Comparison of ENCODE assay signal across 20 mouse cellular contexts in the genomic region with DNA sequence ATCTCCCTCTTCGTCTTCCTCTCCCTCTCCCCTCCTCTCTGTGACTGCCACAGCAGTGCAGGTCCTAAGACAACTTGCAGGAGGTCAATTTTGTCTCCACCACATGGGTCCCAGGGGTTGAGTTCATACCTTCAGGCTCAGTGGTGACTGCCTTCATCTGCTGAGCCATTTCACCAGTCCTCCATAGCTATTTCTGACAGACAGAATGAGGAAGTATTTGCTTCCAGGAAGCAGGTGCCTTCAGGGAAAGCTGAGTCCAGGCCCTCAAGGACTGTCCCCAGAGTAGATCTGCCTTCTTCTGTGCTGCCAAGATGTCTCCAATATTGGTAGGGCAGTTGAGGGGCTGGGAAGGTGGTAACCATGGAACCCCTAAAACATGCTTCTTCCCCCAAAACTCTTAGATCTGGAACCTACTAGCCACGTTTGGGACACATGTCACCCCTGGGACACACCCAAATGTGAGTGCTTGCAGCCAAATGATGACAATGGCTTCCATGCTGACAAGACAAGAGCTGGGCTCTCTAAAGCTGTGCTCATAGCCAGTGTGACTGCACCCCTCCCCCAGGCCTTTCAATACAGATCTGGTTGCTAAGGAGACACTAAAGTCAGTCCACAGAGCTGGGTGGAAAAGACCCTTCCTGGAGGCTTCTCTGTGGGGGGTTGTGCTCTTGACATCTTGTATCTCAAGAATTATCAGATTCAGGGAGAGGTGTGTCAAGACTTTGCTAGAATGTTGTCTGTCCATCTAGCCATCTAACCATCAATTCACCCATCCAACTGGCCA.
DNase-seq lines count a peak whose midpoint lies in the region; ATAC-seq and TF ChIP-seq lines count a peak whose summit lies in the region.
"Had no signal": no experiment of that assay in that cellular context is flagged by ENCODE, and none has a peak within 500 bp of the region (broad histone marks: within the 10 kb centered on the region; RNA-seq: fewer than 3 reads in every experiment).

No protein-coding gene starts in this region.

- H3K36me3 ChIP-seq in hindbrain, postnatal 0 days (ENCODE audit: insufficient read depth, low read length), result no peaks in the 10 kb centered on the region
- H3K36me3 ChIP-seq in hindbrain, embryonic 13.5 days, result no peaks in the 10 kb centered on the region
- no peaks in the 10 kb centered on the region for H3K36me3 ChIP-seq in embryonic facial prominence, embryonic 10.5 days (replicated peaks)
- H3K36me3 ChIP-seq: embryonic facial prominence, embryonic 15.5 days; forebrain, embryonic 10.5 days; heart, embryonic 13.5 days; intestine, embryonic 15.5 days had no signal

- H3K9ac ChIP-seq in hindbrain, postnatal 0 days (replicated peaks; ENCODE audit: low read length), result no peak overlapping the region
- H3K9ac ChIP-seq in hindbrain, embryonic 13.5 days, result no peak overlapping the region
- H3K9ac ChIP-seq: embryonic facial prominence, embryonic 15.5 days; heart, embryonic 13.5 days; intestine, embryonic 15.5 days had no signal

- no peak overlapping the region for H3K27ac ChIP-seq in hindbrain, postnatal 0 days
- H3K27ac ChIP-seq in hindbrain, embryonic 13.5 days, result no peak overlapping the region
- no peak overlapping the region for H3K27ac ChIP-seq in embryonic facial prominence, embryonic 10.5 days (replicated peaks)
- H3K27ac ChIP-seq: embryonic facial prominence, embryonic 15.5 days; forebrain, embryonic 10.5 days; heart, embryonic 13.5 days; intestine, embryonic 15.5 days had no signal

- peak; percentile 28 for DNase-seq in hindbrain, postnatal 0 days (ENCODE audit: low spot score)
- peak; percentile 46 to 56 for DNase-seq in right cerebral cortex, postnatal 10 days (ENCODE audit: low spot score in 2 of 2)
- DNase-seq in right cerebral cortex, postnatal 14 days, result no peak
- DNase-seq in brain, embryonic 14.5 days (ENCODE audit: low read depth), result peak; percentile 34
- no peak for DNase-seq in embryonic facial prominence, embryonic 10.5 days (ENCODE audit: low spot score)
- DNase-seq in MN1 (ENCODE audit: low spot score), result no peak
- DNase-seq: adrenal gland, postnatal 10 days; cerebellum, adult 18-20 months; cerebellum, adult 9-11 months; cerebellum, postnatal 36 days; gastrocnemius, postnatal 10 days; kidney, adult 18-20 months had no signal

- no peak for TF ChIP-seq CTCF in hindbrain, postnatal 0 days (IDR thresholded peaks at IDR 0.05; ENCODE audit: low read depth)
- TF ChIP-seq CTCF in brain, embryonic 14.5 days (IDR thresholded peaks at IDR 0.05; ENCODE audit: borderline replicate concordance, extremely low read depth, insufficient read depth, insufficient read length), result no peak

- peaks cover 14% of the 10 kb centered on the region for H3K27me3 ChIP-seq in hindbrain, postnatal 0 days (ENCODE audit: insufficient read depth, low read length)
- H3K27me3 ChIP-seq in hindbrain, embryonic 13.5 days, result peaks cover 51% of the 10 kb centered on the region
- peaks cover 94% of the 10 kb centered on the region for H3K27me3 ChIP-seq in embryonic facial prominence, embryonic 10.5 days (replicated peaks; ENCODE audit: low read depth, poor library complexity, severe bottlenecking)
- H3K27me3 ChIP-seq: intestine, embryonic 15.5 days had no signal

- H3K4me3 ChIP-seq in hindbrain, postnatal 0 days (ENCODE audit: low read length), result no peak overlapping the region
- H3K4me3 ChIP-seq in hindbrain, embryonic 13.5 days, result no peak overlapping the region
- H3K4me3 ChIP-seq in embryonic facial prominence, embryonic 10.5 days, result no peak overlapping the region
- H3K4me3 ChIP-seq: embryonic facial prominence, embryonic 15.5 days; erythroblast, embryonic 14.5 days; forebrain, embryonic 10.5 days; heart, embryonic 13.5 days; intestine, embryonic 15.5 days had no signal

- 51% methylated on average over 2 of the region's 2 CpGs for WGBS in hindbrain, postnatal 0 days
- WGBS in hindbrain, embryonic 13.5 days, result 40% methylated on average over 2 of the region's 2 CpGs
- 60% methylated on average over 2 of the region's 2 CpGs for WGBS in embryonic facial prominence, embryonic 10.5 days

- 0 out of 2 replicates have a peak, but pooled peaks cover 7% of the 10 kb centered on the region for H3K4me1 ChIP-seq in hindbrain, postnatal 0 days (ENCODE audit: insufficient read depth, low read length)
- H3K4me1 ChIP-seq in hindbrain, embryonic 13.5 days (replicated peaks), result peaks cover 51% of the 10 kb centered on the region
- peaks cover 48% of the 10 kb centered on the region for H3K4me1 ChIP-seq in embryonic facial prominence, embryonic 10.5 days

- TF ChIP-seq POLR2A in brain, embryonic 14.5 days (IDR thresholded peaks at IDR 0.05; ENCODE audit: borderline replicate concordance, extremely low read depth, insufficient read depth, insufficient read length, poor library complexity, severe bottlenecking), result no peak

- no peak for ATAC-seq in hindbrain, postnatal 0 days
- ATAC-seq in hindbrain, embryonic 13.5 days (ENCODE audit: low FRiP score), result no peak
- ATAC-seq in megakaryocyte, adult 5-6 weeks (ENCODE audit: poor library complexity, severe bottlenecking), result 0 out of 2 replicates have a peak, but pooled peaks have one; percentile 20
- ATAC-seq: forebrain, embryonic 14.5 days; intestine, embryonic 15.5 days had no signal

- H3K4me2 ChIP-seq in hindbrain, postnatal 0 days (ENCODE audit: low read depth, low read length), result no peak overlapping the region
- H3K4me2 ChIP-seq in hindbrain, embryonic 13.5 days, result no peak overlapping the region
- H3K4me2 ChIP-seq: embryonic facial prominence, embryonic 15.5 days; heart, embryonic 13.5 days; intestine, embryonic 15.5 days had no signal

- H3K9me3 ChIP-seq in hindbrain, postnatal 0 days (ENCODE audit: low read length), result no peaks in the 10 kb centered on the region
- H3K9me3 ChIP-seq in hindbrain, embryonic 13.5 days, result no peaks in the 10 kb centered on the region
- no peaks in the 10 kb centered on the region for H3K9me3 ChIP-seq in embryonic facial prominence, embryonic 10.5 days
- H3K9me3 ChIP-seq: embryonic facial prominence, embryonic 15.5 days; forebrain, embryonic 10.5 days; heart, embryonic 13.5 days; intestine, embryonic 15.5 days had no signal

Comparison
In these comparisons a context has a peak if more than half of its experiments do, and no peak if none do; other contexts are left out.
1. DNase-seq: peak in hindbrain, postnatal 0 days (single experiment), right cerebral cortex, postnatal 10 days (2 of 2) and brain, embryonic 14.5 days (single experiment); none in right cerebral cortex, postnatal 14 days (single experiment), embryonic facial prominence, embryonic 10.5 days (single experiment) and MN1 (single experiment).